Mouse (Mus musculus) right cerebral cortex, postnatal 36 days (tissue): ENCODE results near the gene Abhd12.

ENCODE experiments used
- DNase-seq, 2 experiments: peaks; one replicate each; pipeline ENCODE4 v3.0.0; 2022; ENCODE audit warnings: low spot score in 2 of 2, mixed read lengths in 1 of 2

The Abhd12 gene

GRCm38 (mm10) chr2:150851251-150851650 is 53.3 kb downstream of the Abhd12 start:
- DNase-seq = no peak

GRCm38 (mm10) chr2:150847436-150847995 is 57.0 kb downstream of the Abhd12 start:
- DNase-seq = no peak

GRCm38 (mm10) chr2:150844798-150845197 is 59.7 kb downstream of the Abhd12 start:
- peak; percentile 50 to 70 for DNase-seq

- DNase-seq = no peak
Observed at GRCm38 (mm10) chr2:150842049-150842461, 62.5 kb downstream of the Abhd12 start.

- no peak for DNase-seq
Observed at GRCm38 (mm10) chr2:150841109-150841508, 63.4 kb downstream of the Abhd12 start.

- no peak for DNase-seq
Observed at GRCm38 (mm10) chr2:150839686-150840471, 64.7 kb downstream of the Abhd12 start.

- no peak for DNase-seq
Observed at GRCm38 (mm10) chr2:150837781-150838180, 66.8 kb downstream of the Abhd12 start.

- no peak for DNase-seq
Observed at GRCm38 (mm10) chr2:150836906-150837305, 67.6 kb downstream of the Abhd12 start.

- DNase-seq = no peak
Observed at GRCm38 (mm10) chr2:150835975-150836374, 68.6 kb downstream of the Abhd12 start.

- DNase-seq = no peak
Observed at GRCm38 (mm10) chr2:150834616-150835015, 69.9 kb downstream of the Abhd12 start.

GRCm38 (mm10) chr2:150832029-150832428 is 72.5 kb downstream of the Abhd12 start:
- DNase-seq = no peak

GRCm38 (mm10) chr2:150830911-150831441 is 73.6 kb downstream of the Abhd12 start:
- no peak for DNase-seq

GRCm38 (mm10) chr2:150830011-150830410 is 74.5 kb downstream of the Abhd12 start:
- no peak for DNase-seq

GRCm38 (mm10) chr2:150828654-150829053 is 75.9 kb downstream of the Abhd12 start:
- DNase-seq = no peak

- DNase-seq = no peak
Observed at GRCm38 (mm10) chr2:150828164-150828563, 76.4 kb downstream of the Abhd12 start.

- no peak for DNase-seq
Observed at GRCm38 (mm10) chr2:150826426-150826825, 78.1 kb downstream of the Abhd12 start.

- no peak for DNase-seq
Observed at GRCm38 (mm10) chr2:150822987-150823386, 81.6 kb downstream of the Abhd12 start.

- DNase-seq = no peak
Observed at GRCm38 (mm10) chr2:150820720-150821119, 83.8 kb downstream of the Abhd12 start.

- DNase-seq = no peak
Observed at GRCm38 (mm10) chr2:150818742-150819141, 85.8 kb downstream of the Abhd12 start.

GRCm38 (mm10) chr2:150816676-150817402 is 87.7 kb downstream of the Abhd12 start:
- no peak for DNase-seq

GRCm38 (mm10) chr2:150812816-150813215 is 91.7 kb downstream of the Abhd12 start:
- no peak for DNase-seq

GRCm38 (mm10) chr2:150810603-150811002 is 93.9 kb downstream of the Abhd12 start:
- no peak for DNase-seq
